Mouse (Mus musculus): ENCODE measurements around the gene Ikzf3. TPM values are rescaled to one million over a fixed set of nuclear protein-coding genes. Genes with fewer than 3 reads are reported as not detected.

Gene Ikzf3
- total RNA-seq, 4 experiments from 2014 or later, result not detected

Other genes with a start within 250 kb of the Ikzf3 start
- not detected for gene Neurod2, start 216.4 kb downstream of the Ikzf3 start, total RNA-seq (2022)
- under 1 TPM in 3 of 4 experiments, not detected in 1; 0.27 to 0.90 (median 0.44) TPM for gene Ppp1r1b, start 197.6 kb downstream of the Ikzf3 start, total RNA-seq (2022)
- 10 to 100 TPM; 12.0 to 18.2 (median 13.9) TPM for gene Stard3, start 187.7 kb downstream of the Ikzf3 start, total RNA-seq (2022)
- gene Tcap, start 162.2 kb downstream of the Ikzf3 start, total RNA-seq (2022), result 1,000 to 10,000 TPM; 3,817 to 5,138 (median 4,616) TPM
- 1 to 10 TPM; 2.7 to 6.6 (median 3.8) TPM for gene Pnmt, start 159.6 kb downstream of the Ikzf3 start, total RNA-seq (2022)
- gene Pgap3, start 145.5 kb downstream of the Ikzf3 start, total RNA-seq (2022), result 1 to 10 TPM; 1.8 to 2.5 (median 2.2) TPM
- 1 to 10 TPM; 1.3 to 1.5 (median 1.4) TPM for gene Erbb2, start 133.6 kb downstream of the Ikzf3 start, total RNA-seq (2022)
- gene Mien1, start 107.0 kb downstream of the Ikzf3 start, total RNA-seq (2022), result 10 to 100 TPM; 34.5 to 41.7 (median 37.7) TPM
- under 1 TPM in 2 of 4 experiments, not detected in 2; 0.11 to 0.29 TPM for gene Grb7, start 99.6 kb downstream of the Ikzf3 start, total RNA-seq (2022)
- not detected for gene Zpbp2, start 5.1 kb upstream of the Ikzf3 start, total RNA-seq (2022)
- 10 to 100 TPM; 26.7 to 31.9 (median 28.4) TPM for gene Ormdl3, start 41.3 kb upstream of the Ikzf3 start, total RNA-seq (2022)
- not detected for gene Lrrc3c, start 52.3 kb upstream of the Ikzf3 start, total RNA-seq (2022)
- 1 to 10 TPM; 5.1 to 6.1 (median 5.4) TPM for gene Gm12355, start 79.6 kb upstream of the Ikzf3 start, total RNA-seq (2022)
- gene Gsdma3, start 80.3 kb upstream of the Ikzf3 start, total RNA-seq (2022), result 10 to 100 TPM in 1 of 4 experiments, 1 to 10 TPM in 3; 5.5 to 18.2 (median 8.3) TPM
- under 1 TPM in 3 of 4 experiments, not detected in 1; 0.24 to 0.51 (median 0.25) TPM for gene Gsdma2, start 100.7 kb upstream of the Ikzf3 start, total RNA-seq (2022)
- 1 to 10 TPM in 1 of 4 experiments, under 1 TPM in 3; 0.24 to 1.4 (median 0.85) TPM for gene Gsdma, start 118.3 kb upstream of the Ikzf3 start, total RNA-seq (2022)
- gene Psmd3, start 136.5 kb upstream of the Ikzf3 start, total RNA-seq (2022), result 100 to 1,000 TPM; 104 to 107 (median 104) TPM
- gene Csf3, start 155.2 kb upstream of the Ikzf3 start, total RNA-seq (2022), result not detected
- 10 to 100 TPM; 42.2 to 48.4 (median 47.9) TPM for gene Med24, start 183.4 kb upstream of the Ikzf3 start, total RNA-seq (2022)
- 10 to 100 TPM; 67.5 to 81.5 (median 76.2) TPM for gene Thra, start 194.6 kb upstream of the Ikzf3 start, total RNA-seq (2022)
- 100 to 1,000 TPM in 2 of 4 experiments, 10 to 100 TPM in 2; 83.4 to 175 (median 99.4) TPM for gene Nr1d1, start 229.3 kb upstream of the Ikzf3 start, total RNA-seq (2022)
- gene Msl1, start 249.5 kb upstream of the Ikzf3 start, total RNA-seq (2022), result 10 to 100 TPM; 53.9 to 57.7 (median 55.8) TPM